Mouse (Mus musculus) left cerebral cortex, postnatal 25 days (tissue): ENCODE results near the gene Apol9a. TPM values are rescaled to one million over a fixed set of nuclear protein-coding genes. Genes with fewer than 3 reads are reported as not detected.
A peak's percentile ranks its signal among the peaks of the same experiment; 100 is the strongest.

Source experiments
- DNase-seq, 2 experiments: peaks; one replicate each; pipeline ENCODE4 v3.0.0; 2022; ENCODE audit warnings: low spot score in 2 of 2, mixed read lengths in 1 of 2
- intact Hi-C: fragments of 180-260 bp; cut with DNase I; formaldehyde crosslinking; loops from one replicate; pipeline ENCODE4 v1.15.1; 2025
- total RNA-seq, 2 experiments: library from RNA; stranded (reverse); gene quantifications; 2 replicates each; pipeline ENCODE4 v1.2.3; 2021

Gene Apol9a
- total RNA-seq, 2 experiments from 2014 or later = not detected

DNA sequence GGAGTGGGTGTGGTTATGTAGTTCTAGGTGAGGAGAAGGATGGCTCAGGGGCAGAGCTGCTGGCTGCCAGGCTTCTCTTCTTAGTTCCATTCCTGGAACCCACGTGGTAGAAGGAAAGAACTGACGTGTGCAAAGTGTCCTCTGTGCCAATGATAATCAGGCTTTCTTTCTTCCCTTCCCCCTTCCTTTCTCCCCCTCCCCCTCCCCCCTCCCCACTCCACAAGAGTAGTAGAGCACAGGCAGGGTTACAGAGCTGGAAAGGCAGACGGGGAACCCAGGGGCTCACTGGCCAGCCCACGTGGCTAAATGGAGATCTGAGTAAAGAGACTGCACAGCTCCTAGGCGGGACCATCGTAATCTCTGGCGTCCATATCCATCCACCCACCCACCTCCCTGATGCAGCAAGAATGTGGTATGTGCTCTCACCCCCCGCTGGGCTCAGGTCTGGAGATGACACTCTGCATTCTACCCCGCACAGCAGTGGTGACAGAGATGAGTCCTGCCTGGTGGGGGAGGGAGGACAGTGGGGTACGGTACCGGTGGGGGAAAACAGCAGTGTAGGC is 54.6 kb downstream of the Apol9a start:
- intact Hi-C loops = loop anchor here (5.0 kb wide), 1 partner anchor 204 kb away; no protein-coding TSS in a partner anchor
- peak; percentile 44 to 89 for DNase-seq

DNA sequence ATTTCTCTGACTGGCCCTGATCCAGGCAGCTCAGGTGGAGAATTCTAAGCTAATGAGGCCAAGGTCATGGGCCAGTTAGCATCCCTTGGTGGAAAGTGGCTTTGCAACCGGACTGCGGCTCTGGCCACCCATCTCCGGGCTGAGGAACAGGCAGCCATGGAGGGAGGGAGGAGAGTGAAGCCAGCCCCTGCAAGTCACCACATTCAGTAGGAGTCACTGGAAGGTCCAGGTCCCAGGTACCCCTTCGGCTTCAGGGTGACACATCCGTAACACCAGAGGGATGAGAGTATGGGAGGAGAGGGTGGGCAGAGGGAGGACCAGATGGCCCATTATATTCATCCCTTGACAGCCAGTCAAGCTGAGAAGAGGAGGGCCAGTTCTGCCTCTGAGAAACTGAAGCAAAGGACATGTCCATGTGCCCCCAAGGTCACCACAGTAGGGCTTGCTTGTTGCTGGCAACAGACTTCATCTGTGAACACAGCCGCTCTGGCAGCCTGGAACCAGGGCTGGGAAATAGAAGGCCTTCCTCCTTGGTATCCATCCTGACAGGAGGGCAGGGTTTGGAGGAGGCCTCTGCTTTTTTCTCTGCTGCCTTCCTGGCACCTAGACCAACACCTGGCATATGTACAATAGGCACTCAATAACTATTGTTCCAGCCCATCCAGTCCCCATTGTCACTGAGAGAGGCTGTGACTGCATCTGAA is 55.9 kb downstream of the Apol9a start:
- intact Hi-C loops = loop anchor here (5.0 kb wide), 1 partner anchor 203 kb away; no protein-coding TSS in a partner anchor

DNA sequence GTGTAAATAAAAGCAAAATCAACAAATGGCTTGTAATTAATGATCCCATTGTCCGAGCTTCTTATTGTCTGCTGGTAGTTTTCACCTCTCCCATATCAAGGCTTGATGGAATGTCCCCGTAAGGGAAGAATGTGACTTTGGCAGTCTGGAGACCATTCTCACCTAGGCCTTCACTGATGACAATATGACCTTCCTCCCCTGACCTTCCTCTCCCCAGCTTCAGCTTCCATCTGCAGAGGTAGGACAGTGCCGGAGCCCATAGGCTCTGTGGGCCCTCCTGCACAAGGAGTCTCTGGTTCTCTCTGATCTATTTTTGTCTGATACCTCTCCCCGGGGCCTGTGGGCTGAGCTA is 56.5 kb downstream of the Apol9a start:
- DNase-seq = no peak
- intact Hi-C loops = no loop called here

More for the DNA sequence above, 55.9 kb downstream of the Apol9a start:
- DNase-seq = no peak

Other genes with a start within 250 kb of the Apol9a start
- 100 to 1,000 TPM; 244 to 265 TPM for gene Rbfox2, start 104.1 kb downstream of the Apol9a start, total RNA-seq
- gene Apol7a, start 12.0 kb downstream of the Apol9a start, total RNA-seq = under 1 TPM in 1 of 2 experiments, not detected in 1; 0.50 TPM
- gene Apol7b, start 36.4 kb upstream of the Apol9a start, total RNA-seq = under 1 TPM in 1 of 2 experiments, not detected in 1; 0.28 TPM
- gene Apol10a, start 65.9 kb upstream of the Apol9a start, total RNA-seq = not detected
- gene Apol11a, start 97.1 kb upstream of the Apol9a start, total RNA-seq = not detected
- not detected for gene Apol7c, start 122.2 kb upstream of the Apol9a start, total RNA-seq
- gene 1700025B11Rik, start 150.8 kb upstream of the Apol9a start, total RNA-seq = not detected
- gene Apol10b, start 185.0 kb upstream of the Apol9a start, total RNA-seq = not detected
- not detected for gene Gm36245, start 188.1 kb upstream of the Apol9a start, total RNA-seq
- not detected for gene Apol11b, start 232.2 kb upstream of the Apol9a start, total RNA-seq